Comparison of ENCODE assay signal across 15 mouse cellular contexts in the genomic region with DNA sequence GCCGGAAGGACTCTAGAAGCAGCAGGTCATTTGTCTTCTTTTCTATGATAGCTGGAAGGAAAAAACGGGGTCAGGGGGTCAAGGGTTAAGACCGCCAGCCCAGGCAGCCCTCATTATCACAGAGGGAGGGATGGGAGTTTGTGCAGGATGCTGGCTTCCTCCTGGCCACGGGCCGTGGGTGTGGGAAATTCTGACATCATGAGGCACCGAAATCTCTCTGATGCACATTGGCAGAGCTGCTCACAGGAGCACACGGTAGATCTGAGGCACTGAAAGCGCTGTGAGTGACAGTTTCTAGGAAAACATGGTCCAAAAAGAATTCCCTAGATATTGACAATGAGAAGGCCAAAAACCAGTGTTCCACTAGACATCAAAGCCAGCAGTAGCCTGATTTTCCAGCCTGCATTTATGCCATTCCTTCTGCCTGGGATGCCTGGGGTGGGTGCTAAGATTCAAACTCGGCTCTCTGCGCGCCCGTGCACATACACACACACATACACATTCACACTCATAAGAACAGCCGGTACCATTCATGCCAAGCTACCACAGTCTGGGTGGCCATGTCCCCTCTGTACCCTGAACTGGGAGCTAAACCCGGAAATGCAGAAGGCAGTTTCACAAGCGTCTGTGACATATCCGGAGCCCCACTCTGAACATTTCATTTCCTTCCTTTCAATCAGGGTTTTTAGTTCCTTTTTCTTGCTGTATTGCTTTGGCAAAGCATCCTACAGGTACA. TPM values are rescaled to one million over a fixed set of nuclear protein-coding genes. Genes with fewer than 3 reads are reported as not detected.
A peak's percentile ranks its signal among the peaks of the same experiment; 100 is the strongest.
DNase-seq lines count a peak whose midpoint lies in the region; ATAC-seq lines count a peak whose summit lies in the region.
"Had no signal": no experiment of that assay in that cellular context is flagged by ENCODE, and none has a peak within 500 bp of the region (broad histone marks: within the 10 kb centered on the region; RNA-seq: fewer than 3 reads in every experiment).

No protein-coding gene starts in this region.

- peaks cover 3% of the 10 kb centered on the region for H3K27me3 ChIP-seq in hindbrain, embryonic 10.5 days (ENCODE audit: insufficient read depth, poor library complexity, severe bottlenecking)
- H3K27me3 ChIP-seq in hindbrain, embryonic 12.5 days: peaks cover 4% of the 10 kb centered on the region; the same call in 1 of the 2 replicates
- H3K27me3 ChIP-seq in heart, embryonic 13.5 days (replicated peaks): no peaks in the 10 kb centered on the region
- no peaks in the 10 kb centered on the region for H3K27me3 ChIP-seq in splenic B cell, adult 2 months (ENCODE audit: control insufficient read depth, insufficient read depth, low read length, poor library complexity, severe bottlenecking)
- H3K27me3 ChIP-seq: embryonic facial prominence, embryonic 15.5 days; midbrain, embryonic 15.5 days; neural tube, embryonic 15.5 days had no signal

- DNase-seq in hindbrain, embryonic 10.5 days (ENCODE audit: low spot score): peak; percentile 38
- DNase-seq in lung, postnatal 36 days: peak; percentile 14
- no peak for DNase-seq in lung, adult 18-20 months
- peak; percentile 54 for DNase-seq in splenic B cell, adult 2 months (ENCODE audit: low read depth, low spot score)
- no peak for DNase-seq in layer of hippocampus, adult 9-11 months
- no peak for DNase-seq in ovary, postnatal 36 days (ENCODE audit: low spot score)
- DNase-seq: cerebellum, adult 8-10 months; kidney, adult 18-20 months; lung, adult 2 months; right cerebral cortex, postnatal 4 days had no signal

- H3K27ac ChIP-seq in hindbrain, embryonic 10.5 days: no peak overlapping the region; the same call in 1 of the 2 replicates
- H3K27ac ChIP-seq in hindbrain, embryonic 12.5 days: no peak overlapping the region
- H3K27ac ChIP-seq in heart, embryonic 13.5 days (replicated peaks): peak overlapping the region; percentile 76
- H3K27ac ChIP-seq: embryonic facial prominence, embryonic 15.5 days; midbrain, embryonic 15.5 days; neural tube, embryonic 15.5 days had no signal

- H3K4me1 ChIP-seq in hindbrain, embryonic 10.5 days (replicated peaks): peaks cover 12% of the 10 kb centered on the region
- H3K4me1 ChIP-seq in hindbrain, embryonic 12.5 days: peaks cover 5% of the 10 kb centered on the region; the same call in 1 of the 2 replicates
- peaks cover 25% of the 10 kb centered on the region for H3K4me1 ChIP-seq in heart, embryonic 13.5 days
- H3K4me1 ChIP-seq: midbrain, embryonic 15.5 days; neural tube, embryonic 15.5 days had no signal

- no peaks in the 10 kb centered on the region for H3K9me3 ChIP-seq in hindbrain, embryonic 10.5 days
- no peaks in the 10 kb centered on the region for H3K9me3 ChIP-seq in hindbrain, embryonic 12.5 days (replicated peaks)
- H3K9me3 ChIP-seq in heart, embryonic 13.5 days: no peaks in the 10 kb centered on the region
- H3K9me3 ChIP-seq: embryonic facial prominence, embryonic 15.5 days; midbrain, embryonic 15.5 days; neural tube, embryonic 15.5 days had no signal

- H3K36me3 ChIP-seq in hindbrain, embryonic 10.5 days: no peaks in the 10 kb centered on the region
- H3K36me3 ChIP-seq in hindbrain, embryonic 12.5 days: no peaks in the 10 kb centered on the region
- H3K36me3 ChIP-seq in heart, embryonic 13.5 days: peaks cover 37% of the 10 kb centered on the region
- no peaks in the 10 kb centered on the region for H3K36me3 ChIP-seq in splenic B cell, adult 2 months (ENCODE audit: control insufficient read depth, insufficient read depth, low read length, poor library complexity, severe bottlenecking)
- H3K36me3 ChIP-seq: embryonic facial prominence, embryonic 15.5 days; midbrain, embryonic 15.5 days; neural tube, embryonic 15.5 days had no signal

- H3K4me2 ChIP-seq in hindbrain, embryonic 12.5 days (replicated peaks): no peak overlapping the region
- H3K4me2 ChIP-seq in heart, embryonic 13.5 days: peak overlapping the region; percentile 20; the same call in 1 of the 2 replicates
- H3K4me2 ChIP-seq: embryonic facial prominence, embryonic 15.5 days; midbrain, embryonic 15.5 days; neural tube, embryonic 15.5 days had no signal

- no peak for ATAC-seq in hindbrain, embryonic 12.5 days (ENCODE audit: low FRiP score)
- peak; percentile 22; the same call in 1 of the 2 replicates for ATAC-seq in heart, embryonic 13.5 days (ENCODE audit: extremely low read depth, insufficient number of reproducible peaks, low FRiP score, low TSS enrichment)
- ATAC-seq: midbrain, embryonic 15.5 days had no signal

- H3K9ac ChIP-seq in hindbrain, embryonic 12.5 days: no peak overlapping the region
- peak overlapping the region; percentile 33; the same call in 1 of the 2 replicates for H3K9ac ChIP-seq in heart, embryonic 13.5 days
- H3K9ac ChIP-seq: embryonic facial prominence, embryonic 15.5 days; midbrain, embryonic 15.5 days; neural tube, embryonic 15.5 days had no signal

- 54% methylated on average over 16 of the region's 16 CpGs for WGBS in hindbrain, embryonic 10.5 days
- 49% methylated on average over 16 of the region's 16 CpGs for WGBS in hindbrain, embryonic 12.5 days
- WGBS in heart, embryonic 13.5 days: 30% methylated on average over 16 of the region's 16 CpGs

- H3K4me3 ChIP-seq in hindbrain, embryonic 10.5 days: no peak overlapping the region
- H3K4me3 ChIP-seq in hindbrain, embryonic 12.5 days: no peak overlapping the region
- H3K4me3 ChIP-seq in heart, embryonic 13.5 days: no peak overlapping the region
- H3K4me3 ChIP-seq: embryonic facial prominence, embryonic 15.5 days; midbrain, embryonic 15.5 days; neural tube, embryonic 15.5 days had no signal

RNA-seq across cellular contexts. Expression of a gene that starts 8.7 kb away (rescaled TPM):
- 0.59 and 1.4 TPM in 2 replicates for polyA plus RNA-seq in hindbrain, embryonic 10.5 days (2016; fragmentation: Nextera tagmentation; extraction: Ambion mirVana)
- polyA plus RNA-seq in hindbrain, embryonic 12.5 days (2016; fragmentation: Nextera tagmentation; extraction: Ambion mirVana): 2.5 and 3.0 TPM in 2 replicates
- polyA plus RNA-seq in heart, embryonic 13.5 days (2015; fragmentation: Nextera tagmentation; extraction: Ambion mirVana): 7,724 and 9,145 TPM in 2 replicates

RNA-seq across cellular contexts. Expression of a gene that starts 31.1 kb away (rescaled TPM):
- polyA plus RNA-seq in hindbrain, embryonic 10.5 days (2016; fragmentation: Nextera tagmentation; extraction: Ambion mirVana): 0.12 TPM in 1 of 2 replicates, not detected in the other
- not detected in 2 replicates for polyA plus RNA-seq in hindbrain, embryonic 12.5 days (2016; fragmentation: Nextera tagmentation; extraction: Ambion mirVana)
- polyA plus RNA-seq in heart, embryonic 13.5 days (2015; fragmentation: Nextera tagmentation; extraction: Ambion mirVana): 0.36 TPM in 1 of 2 replicates, not detected in the other
- polyA plus RNA-seq: midbrain, embryonic 15.5 days had no signal

RNA-seq across cellular contexts. Expression of a gene that starts 48.6 kb away (rescaled TPM):
- 311 and 319 TPM in 2 replicates for polyA plus RNA-seq in hindbrain, embryonic 10.5 days (2016; fragmentation: Nextera tagmentation; extraction: Ambion mirVana)
- 286 and 293 TPM in 2 replicates for polyA plus RNA-seq in hindbrain, embryonic 12.5 days (2016; fragmentation: Nextera tagmentation; extraction: Ambion mirVana)
- 190 and 219 TPM in 2 replicates for polyA plus RNA-seq in heart, embryonic 13.5 days (2015; fragmentation: Nextera tagmentation; extraction: Ambion mirVana)

RNA-seq across cellular contexts. Expression of a gene that starts 59.6 kb away (rescaled TPM):
- 4.5 and 12.0 TPM in 2 replicates for polyA plus RNA-seq in hindbrain, embryonic 10.5 days (2016; fragmentation: Nextera tagmentation; extraction: Ambion mirVana)
- polyA plus RNA-seq in hindbrain, embryonic 12.5 days (2016; fragmentation: Nextera tagmentation; extraction: Ambion mirVana): 25.7 and 27.0 TPM in 2 replicates
- 4.5 and 4.8 TPM in 2 replicates for polyA plus RNA-seq in heart, embryonic 13.5 days (2015; fragmentation: Nextera tagmentation; extraction: Ambion mirVana)

Comparison
In these comparisons a context has a peak if more than half of its experiments do, and no peak if none do; other contexts are left out.
1. DNase-seq: peak in hindbrain, embryonic 10.5 days (single experiment), lung, postnatal 36 days (single experiment) and splenic B cell, adult 2 months (single experiment); none in lung, adult 18-20 months (0 of 2), layer of hippocampus, adult 9-11 months (single experiment) and ovary, postnatal 36 days (single experiment).
2. RNA of a gene that starts 8.7 kb away (polyA plus RNA-seq): 7,724 to 9,145 TPM in heart, embryonic 13.5 days; 2.5 to 3.0 TPM in hindbrain, embryonic 12.5 days and 0.59 to 1.4 TPM in hindbrain, embryonic 10.5 days; every median in the first group is over 1,000 times any median in the second.